Mouse (Mus musculus) heart, adult 2 months (tissue): ENCODE data around the gene Atp1a2. TPM values are rescaled to one million over a fixed set of nuclear protein-coding genes. Genes with fewer than 3 reads are reported as not detected.

Experiments
- DNase-seq, 2 experiments: peaks; one replicate each; pipeline ENCODE4 v3.0.0; 2021
- H3K27ac ChIP-seq: fragments of 200-600 bp; 2 replicates; pipeline ENCODE4 v1.8.1; 2022
- H3K27me3 ChIP-seq: fragments of 200-500 bp; 2 replicates; pipeline ENCODE4 v1.6.1; 2012; ENCODE audit warnings: mild to moderate bottlenecking, low read length, inconsistent platforms, mixed read lengths; ENCODE audit not compliant: control insufficient read depth, insufficient read depth
- H3K36me3 ChIP-seq: fragments of 200-500 bp; 2 replicates; pipeline ENCODE4 v1.6.1; 2012; ENCODE audit warnings: low read length, inconsistent platforms; ENCODE audit not compliant: control insufficient read depth, insufficient read depth
- H3K4me1 ChIP-seq: fragments of 200-500 bp; 2 replicates; pipeline ENCODE4 v1.6.1; 2011; ENCODE audit warnings: low read length; ENCODE audit not compliant: control insufficient read depth, insufficient read depth
- H3K4me3 ChIP-seq: fragments of 200-600 bp; 2 replicates; pipeline ENCODE4 v1.8.1; 2022
- H3K79me2 ChIP-seq: fragments of 200-500 bp; replicated peaks from 2 replicates; pipeline ENCODE4 v1.6.1; 2012; ENCODE audit warnings: mild to moderate bottlenecking, inconsistent platforms, low read length, moderate library complexity, mixed read lengths; ENCODE audit not compliant: control insufficient read depth, insufficient read depth
- H3K9ac ChIP-seq: fragments of 200-500 bp; 2 replicates; pipeline ENCODE4 v1.6.1; 2012; ENCODE audit warnings: low read depth, mild to moderate bottlenecking, control low read depth, inconsistent platforms, low read length, mixed read lengths
- CTCF ChIP-seq: fragments of 200-600 bp; IDR thresholded peaks from 2 replicates; pipeline ENCODE4 v1.8.1; 2022; ENCODE audit warnings: antibody characterized with exemption, mild to moderate bottlenecking, moderate library complexity
- EP300 ChIP-seq: fragments of 200-500 bp; IDR thresholded peaks from 2 replicates; pipeline ENCODE4 v1.6.1; 2011; ENCODE audit warnings: low read depth, low read length, control low read depth; ENCODE audit not compliant: insufficient read depth
- POLR2A ChIP-seq: fragments of 200-500 bp; IDR thresholded peaks from 2 replicates; pipeline ENCODE4 v1.6.1; 2011; ENCODE audit warnings: mild to moderate bottlenecking, low read depth, low read length, control low read depth; ENCODE audit not compliant: insufficient read depth
- WGBS: fragments of 180-500 bp; shearing (Covaris S2); methylation state at CpG from one replicate; pipeline ENCODE4 v1.1.7; 2018; 5-methylcytosine and 5-hydroxymethylcytosine counted together
- intact Hi-C: fragments of 180-260 bp; cut with DNase I; formaldehyde crosslinking; loops from one replicate; pipeline ENCODE4 v1.15.1; 2025
- long read RNA-seq: library from polyadenylated mRNA; stranded (forward); transcript quantifications from one replicate; pipeline ENCODE4 v2.0.0, GENCODE M21; 2021
- polyA plus RNA-seq: library from polyadenylated mRNA; depleted of rRNA; stranded (reverse); fragments of >200 nt; gene quantifications from 2 replicates; pipeline ENCODE4 v1.2.3, GENCODE M21; 2012; rRNA removed
- total RNA-seq, 2 experiments: library from RNA; stranded (reverse); gene quantifications; 2 replicates each; pipeline ENCODE4 v1.2.3; 2021

Atp1a2 gene
- total RNA-seq (100 to 1,000 TPM; 462 to 588 TPM), polyA plus RNA-seq (319 and 349 TPM in 2 replicates)
- long read RNA-seq, full-length matches to known transcripts = 191 of 313 reads
- long read RNA-seq, partial matches to known transcripts = 67 of 313 reads
- long read RNA-seq, other reads (novel, unspliced or antisense) = 55 of 313 reads

- Histone ChIP-seq H3K36me3 (no peaks in the 10 kb centered on the region), H3K4me3 (peak within 1 kb of the TSS; percentile 62), H3K27ac (peak within 1 kb of the TSS; percentile 97), H3K79me2 (no peaks in the 10 kb centered on the region), H3K9ac (peak within 1 kb of the TSS; percentile 85), H3K27me3 (no peaks in the 10 kb centered on the region), H3K4me1 (peaks cover 10% of the 10 kb centered on the region)
- peak; percentile 82 to 87 for DNase-seq
- intact Hi-C loops = loop anchor here (2.0 kb wide), 1 partner anchor 17 kb away; no protein-coding TSS in a partner anchor
- TF ChIP-seq CTCF = no peak
- peak; percentile 98 for TF ChIP-seq POLR2A
- TF ChIP-seq EP300 = peak; percentile 71; the same call in 1 of the 2 replicates
- WGBS = 16% methylated on average over 16 of the region's 16 CpGs
Observed at GRCm38 (mm10) chr1:172297611-172298537, at the start of gene Atp1a2. Gene Atp1a2, minus strand, starts transcription at chr1:172298064.

GRCm38 (mm10) chr1:172347382-172347781 is 49.5 kb upstream of the Atp1a2 start:
- intact Hi-C loops = no loop called here
- 86% methylated on average over 12 of the region's 12 CpGs for WGBS
- Histone ChIP-seq H3K36me3 (no peaks in the 10 kb centered on the region), H3K4me1 (no peaks in the 10 kb centered on the region), H3K27me3 (peaks cover 5% of the 10 kb centered on the region; the same call in 1 of the 2 replicates), H3K27ac (no peak overlapping the region), H3K4me3 (no peak overlapping the region), H3K79me2 (no peaks in the 10 kb centered on the region), H3K9ac (no peak overlapping the region)
- TF ChIP-seq CTCF (no peak), EP300 (no peak), POLR2A (no peak)
- DNase-seq = no peak

GRCm38 (mm10) chr1:172346707-172347106 is 48.8 kb upstream of the Atp1a2 start:
- no peaks in the 10 kb centered on the region for H3K36me3 ChIP-seq
- intact Hi-C loops = no loop called here
- H3K27me3 ChIP-seq = peaks cover 6% of the 10 kb centered on the region; the same call in 1 of the 2 replicates
- TF ChIP-seq POLR2A (no peak), CTCF (no peak), EP300 (no peak)
- no peak overlapping the region for H3K27ac ChIP-seq
- no peak for DNase-seq
- 75% methylated on average over 10 of the region's 10 CpGs for WGBS
- no peak overlapping the region for H3K4me3 ChIP-seq
- H3K4me1 ChIP-seq = no peaks in the 10 kb centered on the region
- H3K79me2 ChIP-seq = no peaks in the 10 kb centered on the region
- H3K9ac ChIP-seq = no peak overlapping the region

GRCm38 (mm10) chr1:172344820-172345219 is 47.0 kb upstream of the Atp1a2 start:
- intact Hi-C loops = no loop called here
- H3K4me1 ChIP-seq = no peaks in the 10 kb centered on the region
- 75% methylated on average over 7 of the region's 7 CpGs for WGBS
- H3K4me3 ChIP-seq = no peak overlapping the region
- no peak overlapping the region for H3K27ac ChIP-seq
- H3K79me2 ChIP-seq = no peaks in the 10 kb centered on the region
- TF ChIP-seq EP300 (no peak), POLR2A (no peak), CTCF (no peak)
- DNase-seq = no peak
- H3K9ac ChIP-seq = no peak overlapping the region
- peaks cover 6% of the 10 kb centered on the region; the same call in 1 of the 2 replicates for H3K27me3 ChIP-seq
- H3K36me3 ChIP-seq = no peaks in the 10 kb centered on the region

- 54% methylated on average over 3 of the region's 3 CpGs for WGBS
- TF ChIP-seq POLR2A (no peak), CTCF (no peak), EP300 (no peak)
- H3K79me2 ChIP-seq = no peaks in the 10 kb centered on the region
- no peak overlapping the region for H3K4me3 ChIP-seq
- no peaks in the 10 kb centered on the region for H3K36me3 ChIP-seq
- no peak for DNase-seq
- H3K9ac ChIP-seq = no peak overlapping the region
- H3K27me3 ChIP-seq = peaks cover 6% of the 10 kb centered on the region; the same call in 1 of the 2 replicates
- intact Hi-C loops = no loop called here
- no peaks in the 10 kb centered on the region for H3K4me1 ChIP-seq
- H3K27ac ChIP-seq = no peak overlapping the region
Observed at GRCm38 (mm10) chr1:172343914-172344313, 46.0 kb upstream of the Atp1a2 start.
